Mouse (Mus musculus): Measurements from ENCODE around the gene Kcp. TPM values are rescaled to one million over a fixed set of nuclear protein-coding genes. Genes with fewer than 3 reads are reported as not detected.
A peak's percentile ranks its signal among the peaks of the same experiment; 100 is the strongest.

The Kcp gene
- total RNA-seq, 1 experiment from 2014 or later, result 6.1 TPM

DNA sequence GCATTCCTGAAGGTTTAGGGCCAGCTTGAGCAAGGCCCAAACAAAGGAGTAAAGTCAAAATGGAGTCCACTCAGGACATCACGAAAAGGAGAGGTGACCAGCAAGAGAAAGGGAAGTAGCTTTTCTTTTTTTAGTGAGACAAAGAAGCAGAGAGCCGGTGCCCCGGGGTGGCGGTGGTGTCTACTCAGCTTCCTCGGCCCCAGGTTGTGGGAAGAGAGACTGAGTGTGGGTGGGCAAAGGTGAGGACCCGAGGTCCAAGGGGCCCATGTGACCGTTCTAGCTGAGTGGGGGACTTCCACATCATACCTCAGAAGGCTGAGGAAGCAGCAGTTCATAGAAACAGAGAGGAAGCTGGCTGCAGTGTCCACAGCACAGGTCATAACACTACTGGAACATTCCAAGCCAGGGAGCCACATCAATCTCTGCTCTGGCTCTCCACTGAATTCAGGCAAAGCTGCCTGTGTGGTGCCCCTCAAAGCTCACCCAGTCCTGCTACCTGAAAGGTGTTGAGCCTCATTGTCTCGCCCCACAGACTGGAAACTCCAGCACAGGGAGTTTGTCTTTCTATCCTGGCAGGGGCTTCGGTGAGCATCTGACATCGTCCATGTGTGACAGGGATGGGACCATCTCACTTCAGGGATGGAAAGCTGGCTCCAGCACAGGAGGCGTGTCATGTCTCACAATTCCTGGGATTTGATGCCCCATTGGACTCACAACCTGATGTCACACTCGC, 15.7 kb upstream of the Kcp start:
- no peak for DNase-seq

DNA sequence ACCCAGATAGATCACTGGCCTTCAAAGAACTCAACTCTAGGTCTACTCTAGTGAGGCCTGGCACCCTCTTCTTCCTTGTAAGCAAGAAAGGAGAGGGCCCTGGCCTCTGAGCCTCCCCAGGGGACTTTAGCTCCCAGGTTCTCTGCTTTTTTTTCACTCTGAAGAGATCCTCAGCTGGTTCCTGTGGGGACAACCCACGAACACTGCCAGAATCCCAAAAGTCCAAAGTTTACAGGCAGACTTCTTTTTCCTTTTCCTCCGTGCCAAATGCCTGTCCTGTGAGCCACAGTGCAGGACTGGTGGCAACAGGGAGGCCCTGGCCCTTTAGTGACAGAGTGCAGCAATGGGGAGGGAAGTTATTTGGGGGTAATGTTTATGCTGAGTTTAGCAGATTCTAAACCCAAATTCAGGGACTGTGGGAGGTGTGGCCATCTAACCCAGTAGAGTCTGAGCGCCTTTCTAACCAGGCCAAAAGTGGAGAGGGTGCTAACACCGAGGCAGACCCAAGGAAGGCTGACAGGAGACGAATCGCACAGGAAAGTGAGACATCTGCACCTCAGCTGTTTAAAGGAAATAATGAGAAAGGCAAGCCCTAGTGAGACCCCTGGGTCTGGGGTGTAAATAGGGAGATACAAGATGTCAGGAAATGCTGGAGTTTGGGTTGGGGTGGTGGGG, 15.0 kb upstream of the Kcp start:
- DNase-seq, result no peak

DNA sequence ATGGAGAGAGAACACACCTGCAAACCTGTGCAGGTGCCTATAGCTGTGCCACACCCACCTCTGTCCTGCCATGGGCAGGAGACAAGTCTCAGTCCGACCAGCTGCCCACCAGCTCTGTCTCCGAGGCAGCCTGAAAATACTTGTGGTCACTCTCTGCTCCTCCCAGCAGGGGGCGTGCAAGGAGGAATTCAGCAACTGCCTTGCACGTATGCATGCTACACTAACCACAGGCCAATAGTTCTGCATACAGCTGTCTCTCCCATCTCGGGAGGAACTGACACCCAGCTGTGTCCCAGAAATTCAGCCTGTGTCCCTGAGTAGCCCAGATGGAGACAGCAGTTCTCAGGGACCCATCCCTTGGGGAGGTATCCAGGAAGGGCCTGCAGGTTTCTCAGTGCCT, 9.4 kb upstream of the Kcp start:
- peak; percentile 84 for DNase-seq

DNA sequence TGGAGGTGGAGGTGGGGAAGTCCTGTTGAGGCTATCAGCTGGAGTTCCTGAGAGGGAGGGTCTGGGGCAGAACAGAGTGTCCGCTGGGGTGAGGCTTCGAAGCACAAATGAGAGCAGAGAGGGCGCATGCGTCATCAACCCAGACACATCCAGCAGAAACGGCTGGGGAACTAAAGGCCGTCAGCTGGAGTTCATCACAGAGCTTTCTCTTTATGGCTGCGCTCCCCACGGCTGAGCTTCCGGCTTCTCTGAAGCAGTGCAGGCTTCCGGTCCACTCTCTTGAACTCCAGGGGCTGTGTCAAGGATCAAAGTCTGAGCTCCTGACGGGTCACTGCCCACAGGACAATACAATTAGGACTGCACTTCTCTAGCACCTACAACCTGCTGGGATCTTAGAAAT, 5.5 kb upstream of the Kcp start:
- peak; percentile 51 for DNase-seq

DNA sequence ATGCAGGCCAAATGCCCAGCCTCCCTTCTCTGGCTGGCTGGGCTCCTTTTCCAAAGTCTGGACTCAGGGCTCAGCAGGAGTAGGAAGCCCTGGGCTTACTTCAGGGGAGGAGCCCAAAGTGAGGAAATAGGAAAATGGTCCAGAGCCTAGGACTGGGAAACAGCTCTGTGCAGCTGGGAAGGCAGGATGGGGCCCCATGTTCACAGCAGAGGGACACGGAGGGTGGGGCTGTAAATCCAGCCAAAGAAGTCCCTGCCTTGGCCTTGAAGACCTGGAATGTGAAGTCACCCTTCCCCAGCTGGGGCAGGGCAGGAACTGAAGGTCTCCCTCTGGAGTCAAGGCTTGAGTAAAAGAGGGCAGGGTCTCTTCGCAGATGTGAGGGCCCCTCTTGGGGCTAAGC, 1.3 kb upstream of the Kcp start:
- DNase-seq, result no peak

DNA sequence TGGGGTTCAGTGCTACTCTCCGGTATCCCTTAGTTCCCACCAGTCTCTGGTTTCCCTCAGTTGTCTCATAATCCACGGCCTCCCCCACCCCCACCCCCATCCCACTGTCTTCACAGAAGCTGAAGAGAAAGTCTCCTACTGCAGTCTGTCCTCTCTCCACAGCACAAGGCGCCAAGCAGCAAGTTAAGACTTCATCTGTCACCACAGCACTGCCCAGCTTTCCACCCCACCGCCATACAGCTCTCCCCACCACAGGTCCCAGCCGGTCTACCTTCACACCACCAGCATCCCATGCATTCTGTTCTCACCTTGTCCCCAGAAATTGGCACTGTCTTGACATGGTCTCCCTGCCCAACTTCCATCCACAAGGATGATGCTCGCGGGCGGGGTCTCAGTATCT, 918 bp downstream of the Kcp start:
- DNase-seq, result no peak

DNA sequence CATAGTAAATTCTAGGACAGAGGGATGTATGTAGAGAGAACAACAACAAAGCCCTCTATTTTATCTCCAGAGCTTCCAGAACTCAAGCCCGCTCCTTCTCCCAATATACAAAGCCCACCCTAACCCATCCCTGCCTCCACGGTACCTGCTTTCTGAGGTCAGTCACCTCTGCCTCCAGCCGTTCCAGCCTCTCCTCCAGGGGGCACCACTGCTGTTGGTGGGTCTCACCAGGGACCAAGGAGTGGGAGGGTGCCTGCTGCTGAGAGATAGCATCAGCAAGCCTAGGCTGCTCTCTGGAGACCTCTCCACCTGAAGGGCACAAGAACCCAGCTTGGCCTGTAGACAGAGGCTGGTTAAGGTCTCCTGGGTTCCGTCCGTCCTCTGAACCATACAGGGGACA, 2.3 kb downstream of the Kcp start:
- DNase-seq, result no peak

DNA sequence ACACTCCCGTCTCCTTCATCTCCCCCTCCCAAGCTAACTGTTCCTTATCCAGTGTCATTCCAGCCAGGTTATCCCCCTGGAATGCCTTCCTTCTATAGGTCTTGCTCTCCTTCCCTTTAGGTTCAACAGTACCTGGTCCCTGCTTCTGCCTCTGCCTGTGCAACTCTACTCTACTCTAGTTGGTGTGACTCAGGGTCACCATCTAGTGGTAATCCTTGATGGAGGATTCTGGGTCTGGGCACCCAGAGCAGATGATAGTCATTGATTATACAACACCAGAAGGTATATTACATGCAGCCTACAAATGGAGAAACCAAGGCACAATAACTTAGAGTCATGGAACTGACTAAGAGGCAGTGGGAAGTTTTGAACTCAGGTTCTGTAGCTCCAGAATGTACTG, 6.2 kb downstream of the Kcp start:
- no peak for DNase-seq

DNA sequence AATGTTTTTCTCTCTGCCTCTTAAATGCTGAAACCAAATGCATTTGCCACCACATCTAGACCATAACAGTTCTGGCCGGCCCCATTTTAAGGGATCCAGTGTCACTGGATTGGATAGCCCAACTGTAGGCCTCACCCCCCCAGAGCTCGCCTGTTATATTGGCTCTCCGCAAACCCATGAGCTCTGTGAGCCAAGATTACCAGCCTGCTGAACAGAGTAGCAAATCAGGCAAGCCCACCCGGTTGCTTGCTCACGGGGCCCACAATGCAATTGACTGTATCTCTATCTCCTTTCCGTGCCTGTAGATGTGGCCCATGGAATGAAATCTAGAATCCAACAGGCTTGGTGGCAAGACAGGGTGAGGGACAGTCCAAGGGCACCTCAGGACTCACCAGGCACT, 6.9 kb downstream of the Kcp start:
- DNase-seq, result no peak

DNA sequence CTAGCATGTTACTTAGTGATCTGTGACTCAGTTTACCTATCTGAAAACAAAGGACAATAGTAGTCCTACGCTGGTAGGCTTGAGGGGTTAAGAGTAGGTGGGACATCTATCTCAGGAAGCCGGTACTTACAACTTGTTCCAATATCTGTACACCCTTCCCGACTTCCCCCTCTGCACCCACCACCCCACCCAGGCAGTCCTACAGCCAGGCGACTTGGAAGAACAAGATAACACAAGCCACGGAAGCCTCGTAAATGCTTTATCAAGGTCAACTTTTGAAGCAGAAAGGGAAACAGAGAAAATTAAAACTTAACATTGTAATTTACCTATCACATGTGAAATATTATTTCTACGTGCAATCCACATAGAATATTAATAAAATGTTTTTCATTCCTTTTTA, 7.6 kb downstream of the Kcp start:
- no peak for DNase-seq

DNA sequence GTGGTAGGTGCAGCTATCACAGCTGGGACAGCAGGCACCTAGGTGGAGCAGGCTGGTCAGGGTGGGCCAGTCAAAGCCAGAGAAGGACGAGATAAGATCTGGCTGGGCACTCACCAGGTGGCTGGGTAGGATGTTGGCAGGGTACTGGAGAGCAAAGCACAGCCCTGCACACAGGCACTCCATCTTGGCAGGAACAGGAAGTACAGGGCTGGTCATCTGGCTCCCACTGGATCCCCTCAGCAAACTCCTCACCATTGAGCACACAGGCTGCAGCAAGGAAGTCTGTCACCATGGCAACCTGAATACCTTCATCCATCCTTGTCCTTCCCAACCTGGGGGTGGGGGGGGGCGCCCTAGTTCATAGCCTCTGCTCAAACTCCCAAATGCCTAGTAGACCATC, 10.0 kb downstream of the Kcp start:
- no peak for DNase-seq

DNA sequence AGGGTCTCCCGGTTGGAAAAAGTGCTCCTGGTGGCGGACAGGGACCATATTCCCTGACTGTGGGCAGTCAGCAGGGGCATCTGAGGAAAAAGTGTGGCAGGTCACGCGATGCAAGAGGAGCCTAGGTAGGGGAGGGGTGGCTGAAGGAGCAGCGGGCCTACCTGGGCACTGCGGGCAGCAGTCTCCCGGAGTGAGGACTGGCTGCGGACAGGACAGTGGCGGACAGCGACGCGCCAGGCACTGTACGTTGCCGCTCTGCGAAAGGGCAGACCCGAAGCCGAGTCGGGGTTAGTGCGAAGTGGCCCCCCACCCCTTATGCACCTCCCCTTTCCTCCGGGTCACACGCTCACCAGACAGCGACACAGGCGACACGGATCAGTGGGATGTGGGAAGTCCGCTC, 11.5 kb downstream of the Kcp start:
- DNase-seq, result no peak

DNA sequence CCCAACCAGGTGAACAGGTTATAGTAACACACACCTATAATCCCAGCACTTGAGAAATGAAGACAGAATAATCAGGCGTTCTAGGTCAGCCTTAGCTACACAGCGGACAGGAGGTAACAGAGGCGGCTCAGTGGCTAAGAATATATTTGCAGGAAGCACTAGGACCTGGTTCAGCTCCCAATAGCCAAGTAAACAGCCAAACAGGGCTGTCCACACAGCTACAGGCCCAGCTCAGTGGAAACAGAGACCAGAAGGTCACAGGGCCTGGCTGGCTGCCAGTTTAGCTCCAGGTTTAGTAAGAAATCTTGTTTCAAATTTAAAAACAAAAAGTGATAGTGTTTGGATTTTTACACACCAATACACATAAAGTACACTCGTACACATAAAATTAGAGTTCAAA, 13.7 kb downstream of the Kcp start:
- peak; percentile 75 for DNase-seq

DNA sequence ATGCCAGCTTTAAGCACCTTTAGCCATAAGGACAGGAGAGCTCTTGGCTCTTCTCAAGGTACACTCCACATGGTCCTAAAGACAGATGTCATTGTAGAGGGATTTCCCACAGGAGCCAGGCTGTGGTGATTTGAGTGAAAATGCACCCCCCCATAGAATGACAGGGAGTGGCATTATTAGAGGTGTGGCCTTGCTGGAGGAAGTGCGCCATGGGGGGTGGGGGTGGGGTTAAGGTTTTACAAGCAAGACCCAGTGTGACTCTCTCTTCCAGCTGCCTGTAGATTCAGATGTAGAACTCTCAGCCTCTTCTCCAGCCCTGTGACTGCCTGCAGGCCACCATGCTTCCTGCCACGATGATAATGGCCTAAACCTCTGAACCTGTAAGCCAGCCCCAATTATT, 21.8 kb downstream of the Kcp start:
- no peak for DNase-seq

DNA sequence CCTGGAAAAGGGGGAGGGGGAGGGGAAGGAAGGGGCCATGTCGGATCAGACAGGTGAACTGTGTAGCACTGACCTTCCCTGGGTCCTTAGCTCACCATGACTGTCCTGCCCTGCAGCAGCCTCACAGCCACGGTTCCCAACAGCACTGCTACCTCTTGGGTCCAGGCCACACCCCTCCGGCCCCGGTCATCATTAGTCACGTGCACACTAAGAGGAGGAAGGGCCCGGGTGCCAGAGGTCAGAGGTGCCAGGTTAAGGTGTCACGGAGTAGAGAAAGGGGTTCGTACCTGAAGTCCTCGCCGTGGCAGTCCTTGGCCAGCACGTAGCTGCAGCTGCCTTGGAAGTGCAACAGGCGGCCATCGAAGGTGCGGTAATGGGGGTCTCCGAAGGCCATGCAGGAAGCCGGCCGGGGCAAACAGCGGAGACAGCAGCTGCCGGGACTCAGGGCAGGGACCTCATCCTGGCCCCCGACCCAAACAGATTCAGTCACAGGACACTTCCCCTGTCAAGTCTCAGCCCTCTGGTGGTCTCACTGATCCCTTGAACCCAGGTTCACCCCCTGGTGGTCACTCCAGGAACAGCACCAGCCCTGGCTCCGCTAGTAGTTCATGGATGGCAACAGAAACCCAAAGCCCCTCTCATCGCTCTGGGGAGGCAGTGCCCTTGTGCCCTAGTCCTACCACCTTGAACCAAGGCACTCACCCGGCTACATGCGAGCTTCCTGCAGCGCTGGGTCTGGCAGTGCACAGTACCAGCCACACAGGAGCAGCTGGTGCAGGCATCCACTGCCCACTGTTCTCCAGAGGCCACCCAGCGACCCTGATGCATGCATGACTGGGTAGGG, 22.8 kb downstream of the Kcp start:
- peak; percentile 83 for DNase-seq

DNA sequence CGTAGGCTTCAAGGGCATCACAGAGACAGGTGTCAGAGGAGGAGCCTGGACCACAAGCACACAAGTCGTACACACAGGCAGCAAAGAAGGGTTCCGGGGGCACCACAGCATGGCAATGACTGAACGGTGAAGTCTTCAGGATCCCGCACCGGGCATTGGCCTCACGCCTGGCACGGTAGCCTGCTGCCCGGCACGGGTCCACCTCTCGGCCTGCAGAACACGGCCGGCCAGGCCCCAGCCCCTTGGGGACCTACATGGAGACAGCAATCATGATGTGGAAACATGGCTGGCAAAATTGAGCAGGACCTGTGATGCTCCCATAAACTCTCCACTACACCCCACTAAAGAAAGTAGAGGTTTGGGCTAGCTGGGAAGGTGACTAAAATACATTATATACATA, 25.1 kb downstream of the Kcp start:
- peak; percentile 53 for DNase-seq

DNA sequence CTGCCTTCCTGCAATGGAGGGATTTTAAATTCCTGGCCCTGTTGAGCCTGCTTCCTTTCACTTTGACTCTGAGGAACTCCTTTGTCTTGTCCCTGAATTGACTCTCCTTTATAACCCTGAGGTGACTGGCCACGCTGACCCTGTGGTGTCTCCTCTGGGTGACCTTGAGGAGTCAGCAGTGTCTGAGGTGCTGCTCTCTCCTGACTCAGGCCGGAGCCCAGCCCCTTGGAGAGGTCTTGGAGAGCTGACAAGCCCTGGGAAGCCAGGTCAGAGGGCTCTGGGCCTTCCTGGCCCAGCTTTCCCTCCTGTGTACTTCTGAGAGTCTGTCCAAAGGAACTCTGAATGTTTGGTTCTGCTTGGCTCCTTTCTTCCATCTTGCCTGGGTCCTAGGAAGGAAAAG, 33.0 kb downstream of the Kcp start:
- peak; percentile 65 for DNase-seq

DNA sequence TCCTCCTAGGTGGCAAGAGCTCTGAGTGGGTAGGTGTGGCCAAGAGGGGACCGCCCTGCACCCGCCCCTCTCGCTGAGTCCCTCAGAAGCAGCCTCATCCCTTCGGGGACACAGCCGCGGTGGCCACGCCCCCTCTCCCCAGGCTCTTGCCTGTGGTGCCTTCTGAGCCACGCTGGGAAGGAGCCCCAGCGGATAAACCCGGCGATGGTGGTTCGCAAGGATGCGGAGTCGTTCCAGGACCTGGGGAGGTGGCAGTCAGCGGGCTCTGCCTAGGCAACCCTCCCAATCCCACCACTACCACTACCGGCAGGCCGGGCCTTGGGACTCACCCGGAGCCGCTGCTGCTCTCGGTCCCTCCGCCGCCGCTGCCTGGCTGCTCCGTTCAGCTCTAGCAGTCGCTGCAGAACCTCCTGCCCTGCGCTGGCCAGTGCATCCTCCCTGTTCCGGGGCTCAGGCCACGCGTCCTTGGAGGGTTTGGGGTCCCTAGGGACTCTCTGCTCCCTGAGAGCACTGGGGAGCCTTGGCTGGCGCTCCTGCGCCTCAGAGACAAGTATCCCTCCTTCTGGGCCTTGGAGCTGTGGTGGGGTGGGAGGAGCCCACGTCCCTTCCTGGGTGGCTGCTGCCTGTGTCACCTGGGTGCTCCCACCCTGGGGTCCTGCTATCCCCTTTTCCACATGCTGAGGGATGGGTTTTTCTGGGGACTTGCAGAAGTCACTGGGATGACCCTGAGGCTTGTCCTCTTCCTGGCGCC, 33.6 kb downstream of the Kcp start:
- DNase-seq, result peak; percentile 93

DNA sequence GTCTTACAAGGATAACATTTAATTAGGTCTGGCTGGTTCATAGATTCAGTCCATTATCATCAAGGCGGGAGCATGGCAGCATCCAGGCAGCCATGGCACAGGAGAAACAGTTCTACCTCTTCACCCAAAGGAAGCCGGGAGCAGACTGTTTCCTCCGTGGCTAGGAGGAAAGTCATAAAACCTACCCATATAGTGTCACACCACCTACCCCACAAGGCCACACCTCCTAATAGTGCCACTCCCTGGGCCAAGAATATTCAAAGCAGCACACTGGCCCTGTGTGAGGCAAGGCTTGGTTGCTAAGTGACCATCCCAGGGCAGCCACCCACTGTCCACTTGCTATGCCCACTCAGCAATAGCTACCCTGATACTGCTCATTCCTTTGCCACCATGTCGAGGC, 36.6 kb downstream of the Kcp start, which contains the start of gene Atp6v1fnb:
Gene Atp6v1fnb, plus strand, starts transcription at position 301 of the 400 bp plus-strand sequence.
- no peak for DNase-seq

DNA sequence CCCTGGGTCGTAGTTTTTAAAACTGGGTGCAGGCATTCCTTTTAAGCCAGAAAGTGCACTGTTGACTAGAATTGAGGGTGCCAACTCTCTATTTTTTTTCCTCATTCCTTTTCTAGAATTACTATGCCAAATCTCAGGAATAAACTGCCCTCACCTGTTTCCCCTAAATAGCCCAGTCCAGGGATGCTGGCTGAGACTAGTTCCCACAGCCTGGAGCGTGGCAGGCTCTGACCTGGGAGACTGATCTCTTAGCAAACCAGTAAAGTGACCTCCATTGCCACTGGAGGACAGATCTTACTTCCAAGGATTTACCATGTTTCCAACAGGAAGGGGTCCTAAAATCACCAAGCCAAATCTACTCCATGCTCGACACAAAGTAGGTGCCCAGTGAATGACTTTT, 38.9 kb downstream of the Kcp start:
- DNase-seq, result no peak

DNA sequence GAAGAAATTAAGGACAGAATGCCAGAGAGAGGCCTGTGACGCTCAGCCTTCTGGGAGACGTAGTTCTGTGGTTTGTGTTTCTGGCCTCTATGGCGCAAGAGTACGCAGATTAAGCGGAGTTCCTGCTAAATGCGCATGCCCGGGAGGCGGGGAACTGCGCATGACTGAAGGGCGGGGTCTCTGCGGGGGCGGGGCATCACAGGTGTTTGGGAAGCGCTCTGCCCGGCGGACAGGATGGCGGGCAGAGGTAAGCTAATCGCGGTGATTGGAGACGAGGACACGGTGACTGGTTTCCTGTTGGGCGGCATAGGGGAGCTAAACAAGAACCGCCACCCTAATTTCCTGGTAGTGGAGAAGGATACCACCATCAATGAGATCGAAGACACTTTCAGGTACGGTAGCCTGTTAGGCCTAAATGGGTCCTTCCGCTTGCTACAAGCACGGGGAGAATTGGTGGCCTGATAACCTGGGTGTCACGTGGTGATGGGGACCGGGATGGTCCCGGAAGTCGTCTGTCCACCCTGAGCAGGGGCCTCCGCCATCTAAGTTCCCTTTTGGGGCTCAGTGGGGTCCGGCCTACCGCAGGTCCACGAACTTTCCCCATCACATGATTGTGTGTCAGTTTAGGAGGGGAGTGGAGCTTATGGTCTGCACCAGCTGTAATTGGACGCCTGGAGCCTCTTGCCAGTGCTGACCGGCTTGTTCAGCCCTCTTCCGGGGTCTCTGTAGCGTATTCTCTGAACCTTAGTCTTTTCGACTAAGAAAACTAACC, 40.0 kb downstream of the Kcp start, which contains the start of gene Atp6v1f:
Gene Atp6v1f, plus strand, starts transcription at position 136 of the 772 bp plus-strand sequence.
- DNase-seq, result peak; percentile 97

DNA sequence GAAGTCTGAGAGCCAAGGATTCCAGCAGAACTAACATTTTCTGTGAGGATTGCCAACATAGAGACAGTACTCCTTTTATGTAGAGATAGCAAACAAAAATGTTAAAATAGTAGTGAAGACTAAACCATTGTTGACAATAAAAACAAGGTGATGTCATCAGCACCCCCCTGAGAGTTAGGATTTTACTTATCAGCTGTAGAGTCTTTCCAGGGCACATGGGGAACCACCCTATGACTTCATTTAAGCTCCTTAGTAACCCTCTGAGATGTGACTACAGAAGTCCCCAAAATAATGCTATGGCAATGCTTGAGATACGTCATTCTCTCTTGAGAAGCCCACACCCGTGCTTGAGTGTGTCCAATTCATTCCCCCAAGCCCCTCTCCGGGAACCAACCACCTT, 44.4 kb downstream of the Kcp start:
- DNase-seq, result no peak
